Mouse (Mus musculus) megakaryocyte, adult 5-6 weeks (primary cell): ENCODE data around the gene Ece2. TPM values are rescaled to one million over a fixed set of nuclear protein-coding genes. Genes with fewer than 3 reads are reported as not detected.
"Not testable (repeated sequence)": the region's sequence is repeated elsewhere in the genome, so short reads cannot be mapped to it uniquely, and the experiment has no call there.

Experiments
- ATAC-seq: 2 replicates; pipeline ENCODE4 v1.8.0; 2016; ENCODE audit warnings: mild to moderate bottlenecking, inconsistent platforms; ENCODE audit not compliant: poor library complexity, severe bottlenecking
- total RNA-seq, 2 experiments: library from RNA; stranded (forward) in 1 of 2; stranded (reverse) in 1 of 2; fragments of 153-499, 151-499 nt in 1 of 2; fragments of 221-1000, 200-1000 nt in 1 of 2; gene quantifications; 2 replicates each; pipeline versions ENCODE4 v1.2.3 to v1.2.4; 2015 to 2017

Gene Ece2
- total RNA-seq, 2 experiments from 2014 or later, result not detected

DNA sequence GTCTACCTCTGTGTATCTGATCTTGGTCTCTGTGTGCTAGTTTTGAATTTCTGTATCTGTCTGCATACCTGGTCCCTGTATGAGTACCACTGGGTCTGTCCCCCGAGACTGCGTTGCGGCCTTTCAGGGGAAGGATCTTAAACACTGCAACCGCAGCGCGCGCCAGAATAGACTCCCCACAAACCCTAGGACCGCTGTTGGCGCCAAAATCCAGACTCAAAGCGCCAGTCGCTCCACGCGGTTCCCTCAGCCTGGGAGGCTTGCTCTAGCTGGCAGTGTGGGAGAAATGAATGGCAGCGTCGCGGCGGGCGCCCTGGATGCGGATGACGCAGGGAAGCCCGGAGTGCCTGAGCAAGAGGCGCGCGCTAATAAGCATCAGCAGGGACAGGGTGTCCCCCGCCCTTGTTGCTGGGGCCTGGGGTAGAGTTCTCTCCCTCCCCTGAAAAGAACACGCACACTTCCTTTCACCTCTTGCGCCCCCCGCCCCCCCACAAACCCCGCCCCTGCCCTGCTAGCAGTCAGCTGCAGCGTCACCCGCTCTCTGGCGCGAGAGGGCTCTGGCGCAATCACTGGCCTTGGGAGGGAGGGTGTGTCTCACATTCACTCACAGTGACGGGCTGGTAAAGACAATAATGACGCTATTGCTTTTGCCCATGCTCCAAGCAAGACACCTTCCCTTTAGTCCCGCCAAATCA lies 7.5 kb upstream of the Ece2 start:
- peak; percentile 76 for ATAC-seq

- no peak for ATAC-seq
These were observed 6.4 kb upstream of the Ece2 start for GRCm38 (mm10) chr16:20623211-20623610.

GRCm38 (mm10) chr16:20628871-20629391 lies 697 bp upstream of the Ece2 start:
- ATAC-seq, result no peak

GRCm38 (mm10) chr16:20637410-20637809 lies 7.8 kb downstream of the Ece2 start:
- ATAC-seq, result no peak

DNA sequence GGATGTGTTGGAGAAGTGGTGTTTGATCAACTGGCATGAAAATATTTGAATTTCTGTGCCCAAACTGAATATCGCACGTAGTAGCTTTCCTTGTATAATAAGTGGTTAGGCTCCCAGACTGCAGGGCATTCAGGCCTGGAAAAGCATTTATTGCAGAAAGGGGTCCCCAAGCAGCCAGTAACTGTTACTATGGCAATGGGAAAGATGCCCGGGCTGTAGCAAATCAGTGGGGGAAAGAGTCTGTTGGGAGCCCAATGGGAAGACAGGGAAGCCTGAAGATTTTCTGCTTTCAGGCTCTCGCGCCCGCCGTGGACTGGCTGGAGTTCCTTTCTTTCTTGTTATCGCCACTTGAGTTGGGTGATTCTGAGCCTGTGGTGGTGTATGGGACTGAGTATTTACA lies 8.7 kb downstream of the Ece2 start:
- ATAC-seq, result no peak

DNA sequence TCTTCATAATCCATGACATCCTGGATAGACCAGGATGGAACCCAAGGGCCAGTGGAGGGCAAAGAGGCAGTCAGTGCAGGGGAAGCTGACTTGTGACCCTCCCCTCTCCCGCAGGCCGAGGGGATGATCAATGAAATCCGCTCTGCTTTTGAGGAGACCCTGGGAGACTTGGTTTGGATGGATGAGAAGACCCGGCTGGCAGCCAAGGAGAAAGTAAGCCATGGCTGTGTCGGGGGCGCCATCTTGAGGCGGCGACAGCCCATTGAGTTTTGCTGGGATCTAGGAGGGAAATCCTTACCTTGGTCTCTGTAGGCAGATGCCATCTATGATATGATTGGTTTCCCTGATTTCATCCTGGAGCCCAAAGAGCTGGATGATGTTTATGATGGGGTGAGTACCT lies 12.5 kb downstream of the Ece2 start:
- ATAC-seq, result peak; percentile 85

GRCm38 (mm10) chr16:20643911-20644310 lies 14.3 kb downstream of the Ece2 start:
- no peak for ATAC-seq

GRCm38 (mm10) chr16:20651076-20651946 lies 21.7 kb downstream of the Ece2 start, which contains the start of gene Psmd2:
Psmd2 (plus strand) TSS chr16:20651652.
- ATAC-seq, result peak; percentile 99

GRCm38 (mm10) chr16:20651947-20652310 lies 22.3 kb downstream of the Ece2 start:
- ATAC-seq, result peak; percentile 6; the same call in 1 of the 2 replicates

GRCm38 (mm10) chr16:20653315-20653714 lies 23.7 kb downstream of the Ece2 start:
- ATAC-seq, result no peak

DNA sequence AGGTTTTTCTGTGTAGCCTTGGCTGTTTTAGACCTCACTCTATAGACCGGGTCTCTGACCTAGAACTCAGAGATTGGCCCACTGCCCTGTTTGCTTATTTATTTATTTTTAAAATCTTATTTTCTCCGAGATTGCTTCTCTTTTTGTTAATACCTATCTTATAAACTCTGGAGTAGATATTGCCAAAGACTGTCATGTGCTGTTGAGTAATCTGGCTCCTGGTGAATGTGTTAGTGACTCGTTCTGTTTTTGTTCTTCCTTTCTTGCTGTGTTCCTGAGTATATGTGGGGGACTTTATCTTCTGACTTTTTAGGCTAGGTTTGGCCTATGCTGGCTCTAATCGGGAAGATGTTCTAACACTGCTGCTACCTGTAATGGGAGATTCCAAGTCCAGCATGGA lies 28.0 kb downstream of the Ece2 start:
- no peak for ATAC-seq

- not testable (repeated sequence) for ATAC-seq
These were observed 38.4 kb downstream of the Ece2 start, which contains the start of gene Eif4g1 for GRCm38 (mm10) chr16:20668013-20668412. Eif4g1 (plus strand) TSS chr16:20668313.

DNA sequence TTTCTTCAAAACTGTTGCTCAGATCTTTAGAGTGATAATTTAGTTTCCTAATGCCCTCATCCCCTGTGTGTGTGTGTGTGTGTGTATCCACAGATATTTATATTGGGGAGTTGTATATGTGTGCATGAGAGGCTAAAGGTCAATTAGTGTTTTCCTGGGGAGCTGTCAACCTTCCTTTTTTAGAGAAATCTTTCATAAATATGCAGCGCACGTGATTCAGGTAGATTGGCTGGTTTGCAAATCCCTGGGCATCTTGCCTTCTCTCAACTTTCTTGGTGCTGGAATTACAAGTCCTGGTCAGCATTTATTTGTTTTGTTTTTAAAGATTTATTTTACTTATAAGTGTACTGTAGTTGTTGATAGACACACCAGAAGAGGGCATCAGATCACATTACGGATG lies 40.7 kb downstream of the Ece2 start:
- no peak for ATAC-seq

GRCm38 (mm10) chr16:20671886-20672285 lies 42.3 kb downstream of the Ece2 start:
- ATAC-seq, result no peak

DNA sequence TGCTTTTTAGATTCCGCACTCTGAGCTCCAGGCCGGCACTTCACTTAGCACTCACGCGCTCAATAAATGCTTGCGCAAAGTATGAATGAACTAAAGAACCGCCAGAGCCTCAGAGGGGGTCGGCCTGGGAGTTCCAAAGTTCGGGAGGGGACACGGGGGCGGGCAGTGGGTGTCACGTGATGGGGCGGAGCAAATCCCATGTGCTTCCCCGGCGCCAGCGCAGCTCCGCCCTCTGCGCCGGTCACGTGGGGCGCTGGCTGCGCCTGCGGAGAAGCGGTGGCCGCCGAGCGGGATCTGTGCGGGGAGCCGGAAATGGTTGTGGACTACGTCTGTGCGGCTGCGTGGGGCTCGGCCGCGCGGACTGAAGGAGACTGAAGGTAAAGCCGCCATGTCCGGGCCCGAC lies 42.9 kb downstream of the Ece2 start:
- ATAC-seq, result peak; percentile 89

DNA sequence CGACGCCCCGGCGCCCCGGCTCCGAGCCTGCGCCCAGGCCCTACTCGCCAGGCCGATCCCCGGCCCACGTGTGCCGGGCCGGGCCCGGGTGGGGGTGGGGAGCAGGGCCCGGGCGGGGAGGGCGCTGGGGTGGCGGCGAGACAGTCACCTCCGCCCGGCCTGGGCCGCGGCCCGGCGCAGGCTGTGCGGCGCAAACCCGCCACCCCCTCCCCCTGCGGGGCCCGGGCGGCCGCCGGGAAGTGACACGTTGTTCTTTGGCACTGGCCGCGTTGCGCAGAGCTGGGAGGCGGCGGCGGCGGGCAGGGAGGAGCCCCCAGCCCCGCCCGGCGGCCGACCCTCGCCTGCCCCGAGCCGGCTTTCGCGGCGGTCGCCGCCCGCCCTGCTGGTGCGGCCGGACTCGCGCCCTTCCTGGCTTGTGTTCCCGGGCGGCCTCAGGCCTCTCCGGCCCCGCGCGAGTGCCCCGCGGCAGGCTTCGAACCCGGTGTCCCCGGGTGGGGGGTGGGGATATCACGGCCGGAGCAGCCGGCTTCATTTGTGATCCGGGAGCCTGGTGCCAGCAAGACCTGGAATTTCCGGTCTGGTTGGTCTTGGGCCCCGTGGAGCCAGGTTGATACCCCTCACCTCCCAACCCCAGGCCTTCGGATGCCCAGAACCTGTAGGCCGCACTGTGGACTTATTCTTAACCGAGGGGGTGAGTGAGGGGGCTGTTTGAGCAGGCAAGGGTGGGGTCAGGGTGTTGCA lies 43.5 kb downstream of the Ece2 start:
- peak; percentile 63 for ATAC-seq

- ATAC-seq, result no peak
These were observed 44.2 kb downstream of the Ece2 start for GRCm38 (mm10) chr16:20673706-20674303.

DNA sequence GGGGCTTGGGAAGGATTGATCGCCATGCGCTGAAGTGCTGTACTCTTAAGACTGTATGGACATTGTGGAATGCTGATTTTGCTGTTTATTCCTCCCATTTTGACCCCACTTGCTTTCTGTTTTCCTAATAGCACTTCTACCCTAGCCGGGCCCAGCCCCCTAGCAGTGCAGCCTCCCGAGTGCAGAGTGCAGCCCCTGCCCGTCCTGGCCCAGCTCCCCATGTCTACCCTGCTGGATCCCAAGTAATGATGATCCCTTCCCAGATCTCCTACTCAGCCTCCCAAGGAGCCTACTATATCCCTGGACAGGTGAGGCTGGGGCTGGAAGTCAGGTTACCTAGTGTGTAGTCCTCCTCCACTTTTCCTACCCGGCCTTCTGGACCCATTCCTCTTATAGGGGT lies 45.6 kb downstream of the Ece2 start:
- ATAC-seq, result no peak

GRCm38 (mm10) chr16:20676702-20677101 lies 47.1 kb downstream of the Ece2 start:
- no peak for ATAC-seq

- no peak for ATAC-seq
These were observed 47.8 kb downstream of the Ece2 start for GRCm38 (mm10) chr16:20677380-20677779.
